Mouse (Mus musculus) thymus, adult 2 months (tissue): Measurements from ENCODE around the gene Exosc5.
A peak's percentile ranks its signal among the peaks of the same experiment; 100 is the strongest.

Source experiments
- CTCF ChIP-seq: fragments of 200-500 bp; IDR thresholded peaks from 2 replicates; pipeline ENCODE4 v1.5.1; 2012; ENCODE audit warnings: mild to moderate bottlenecking, control low read depth, low read length, moderate library complexity, borderline replicate concordance; ENCODE audit not compliant: control insufficient read depth, poor library complexity, insufficient read depth; ENCODE audit errors: extremely low read depth
- POLR2A ChIP-seq: fragments of 200-500 bp; IDR thresholded peaks from 2 replicates; pipeline ENCODE4 v1.6.1; 2012; ENCODE audit warnings: mild to moderate bottlenecking, low read length, control low read depth, moderate library complexity; ENCODE audit not compliant: control insufficient read depth, poor library complexity, insufficient read depth; ENCODE audit errors: extremely low read depth

GRCm38 (mm10) chr7:25686680-25687531 is 27.9 kb downstream of the Exosc5 start, which contains the start of gene Tgfb1:
- TF ChIP-seq CTCF (peak; percentile 85), POLR2A (peak; percentile 49; the same call in 1 of the 2 replicates)
